Mouse (Mus musculus): ENCODE data around the gene Pex16. TPM values are rescaled to one million over a fixed set of nuclear protein-coding genes. Genes with fewer than 3 reads are reported as not detected.

The Pex16 gene
- polyA plus RNA-seq, 1 experiment from 2014 or later, result 35.7 TPM

DNA sequence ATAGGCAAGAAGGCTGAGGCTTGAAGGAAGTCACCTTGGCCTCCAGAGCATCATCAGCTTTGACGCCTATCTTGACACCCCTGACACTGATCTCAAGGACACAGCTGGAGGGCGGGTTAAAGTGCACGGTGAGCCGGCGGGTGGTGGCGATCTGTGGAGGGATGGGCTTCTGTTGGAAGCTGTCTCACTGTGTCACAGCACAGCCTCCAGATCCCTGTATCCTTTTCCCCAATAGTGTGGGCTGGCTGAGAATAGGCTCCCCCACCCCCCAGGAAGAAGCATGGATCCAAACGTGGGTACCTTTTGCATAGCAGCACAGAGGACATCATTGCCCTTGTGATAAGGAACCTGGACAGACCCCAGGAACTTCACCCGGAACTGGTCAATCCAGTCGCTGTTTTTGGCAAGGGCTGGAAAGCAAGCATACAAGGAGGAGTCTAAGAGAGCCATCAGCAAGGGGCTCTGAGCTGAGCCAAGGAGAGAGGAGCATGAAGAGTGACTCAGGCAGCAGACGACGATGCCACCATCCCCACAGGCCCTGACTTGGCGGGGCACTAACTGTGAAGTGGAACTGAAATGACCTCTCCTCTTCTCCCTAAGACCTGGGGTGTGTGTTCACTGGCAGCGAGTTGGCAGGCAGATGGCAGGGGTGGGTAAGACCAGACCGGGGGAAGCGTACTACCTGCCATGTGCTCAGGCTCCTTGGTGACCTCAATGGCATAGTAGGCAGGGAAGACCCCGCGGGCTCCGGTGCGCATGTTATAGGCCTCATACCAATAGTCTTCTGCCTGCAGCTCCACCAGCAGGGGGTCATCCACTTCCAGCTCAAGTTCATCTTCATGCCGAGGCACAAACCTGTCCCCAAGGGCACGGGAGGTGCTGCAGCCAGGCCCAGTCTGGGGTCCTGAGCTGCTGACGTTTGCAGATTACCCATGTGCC is 10.9 kb downstream of the Pex16 start:
- Histone ChIP-seq H3K4me2 (replicated peaks; ENCODE audit: low read depth, low read length) (no peak overlapping the region), H3K27ac (ENCODE audit: low read length) (no peak overlapping the region), H3K27me3 (ENCODE audit: insufficient read depth, low read length) (no peaks in the 10 kb centered on the region), H3K9me3 (ENCODE audit: low read length) (no peaks in the 10 kb centered on the region), H3K4me3 (ENCODE audit: low read length) (no peak overlapping the region), H3K9ac (replicated peaks; ENCODE audit: low read length) (no peak overlapping the region), H3K36me3 (ENCODE audit: insufficient read depth, low read length) (peaks cover 56% of the 10 kb centered on the region), H3K4me1 (ENCODE audit: insufficient read depth, low read length) (peaks cover 19% of the 10 kb centered on the region)
- WGBS, result 76% methylated on average over 22 of the region's 22 CpGs
- no peak for ATAC-seq (ENCODE audit: low FRiP score, low TSS enrichment)

DNA sequence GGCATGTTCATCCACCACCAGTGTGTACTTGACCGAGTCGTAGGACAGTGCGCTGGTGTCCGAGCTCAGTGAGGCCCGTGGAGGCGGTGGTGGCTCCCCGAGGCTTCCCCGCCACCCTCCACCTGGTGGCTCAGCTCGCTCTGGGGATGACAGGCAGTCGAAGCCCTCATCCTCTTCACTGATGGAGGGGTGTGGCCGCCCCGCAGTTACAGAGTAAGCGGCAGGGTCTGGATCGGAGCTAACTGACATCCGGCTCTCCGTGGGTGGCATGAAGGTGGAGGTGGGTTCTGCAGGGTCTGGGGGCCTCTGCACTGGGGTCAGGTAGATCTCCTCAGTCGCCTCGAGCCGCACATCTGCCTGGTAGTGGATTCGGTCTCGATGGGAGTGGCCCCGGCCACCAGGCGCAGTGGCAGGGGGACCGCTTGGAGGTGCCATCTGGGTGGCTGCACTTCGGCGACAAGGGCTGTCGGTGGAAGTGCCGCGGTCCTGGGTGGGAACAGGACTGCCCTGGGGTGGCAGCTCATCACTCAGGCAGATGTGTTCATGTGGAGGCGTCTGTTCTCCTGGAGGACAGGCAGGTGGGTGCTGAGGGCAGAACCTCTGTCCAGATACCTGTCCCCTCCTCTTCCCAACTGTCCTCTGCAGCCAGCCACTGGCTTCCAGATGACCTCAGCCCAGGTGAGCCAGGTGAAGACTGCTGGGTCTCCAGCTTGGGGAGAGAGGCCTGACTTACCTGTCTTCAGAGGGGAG is 12.5 kb downstream of the Pex16 start:
- Histone ChIP-seq H3K27ac (ENCODE audit: low read length) (no peak overlapping the region), H3K27me3 (ENCODE audit: insufficient read depth, low read length) (no peaks in the 10 kb centered on the region), H3K36me3 (ENCODE audit: insufficient read depth, low read length) (peaks cover 48% of the 10 kb centered on the region), H3K9me3 (ENCODE audit: low read length) (no peaks in the 10 kb centered on the region), H3K4me3 (ENCODE audit: low read length) (no peak overlapping the region), H3K4me2 (replicated peaks; ENCODE audit: low read depth, low read length) (no peak overlapping the region), H3K4me1 (ENCODE audit: insufficient read depth, low read length) (peaks cover 34% of the 10 kb centered on the region), H3K9ac (replicated peaks; ENCODE audit: low read length) (no peak overlapping the region)
- no peak for ATAC-seq (ENCODE audit: low FRiP score, low TSS enrichment)
- WGBS, result 87% methylated on average over 30 of the region's 30 CpGs

DNA sequence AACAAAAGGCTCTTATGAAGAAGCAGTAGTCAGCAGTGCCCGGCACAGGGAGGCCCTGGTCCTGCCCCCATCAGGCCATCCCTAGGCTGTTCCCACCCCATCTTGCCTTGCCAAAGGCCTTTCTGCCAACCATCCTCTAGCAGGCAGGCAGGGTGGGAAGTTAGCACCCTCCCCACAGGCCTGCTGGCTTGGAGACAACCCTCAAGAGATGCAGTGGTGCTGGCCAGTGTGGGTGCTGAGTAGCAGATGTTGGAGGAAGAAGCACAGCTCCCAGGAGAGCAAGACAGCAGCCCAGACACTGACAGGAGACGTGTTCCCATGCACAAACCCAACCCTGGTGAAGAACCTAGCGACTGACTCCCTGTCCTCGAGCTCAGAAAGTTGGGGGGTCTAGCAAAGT is 13.2 kb downstream of the Pex16 start:
- H3K4me2 ChIP-seq (replicated peaks; ENCODE audit: low read depth, low read length), result no peak overlapping the region

DNA sequence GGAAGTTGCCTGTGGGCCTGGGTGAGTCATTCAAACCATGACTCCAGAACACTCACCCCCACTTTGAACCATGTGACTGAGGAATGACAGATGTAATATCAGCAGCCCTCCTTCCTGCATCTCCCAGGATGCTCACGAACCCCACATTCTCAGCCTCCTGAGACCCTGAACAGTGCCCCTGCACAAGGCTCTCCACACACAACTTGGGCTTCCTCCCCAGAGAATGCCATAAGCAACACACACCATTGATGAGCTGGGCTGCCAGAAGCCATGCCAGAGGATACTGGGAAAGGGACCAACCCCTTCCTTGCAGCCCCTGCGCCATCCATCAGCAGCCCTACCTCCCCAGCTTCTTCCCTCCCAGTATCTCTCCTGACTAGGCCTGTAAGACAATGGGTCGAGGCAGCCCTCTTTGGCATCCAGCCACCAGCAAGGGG is 13.6 kb downstream of the Pex16 start:
- H3K4me1 ChIP-seq (ENCODE audit: insufficient read depth, low read length), result peaks cover 45% of the 10 kb centered on the region
- ATAC-seq (ENCODE audit: low FRiP score, low TSS enrichment), result no peak
- H3K4me2 ChIP-seq (replicated peaks; ENCODE audit: low read depth, low read length), result peak overlapping the region; percentile 70
- no peaks in the 10 kb centered on the region for H3K27me3 ChIP-seq (ENCODE audit: insufficient read depth, low read length)
- H3K27ac ChIP-seq (ENCODE audit: low read length), result no peak overlapping the region
- H3K9ac ChIP-seq (replicated peaks; ENCODE audit: low read length), result peak overlapping the region; percentile 75
- no peaks in the 10 kb centered on the region for H3K9me3 ChIP-seq (ENCODE audit: low read length)
- peak overlapping the region; percentile 79 for H3K4me3 ChIP-seq (ENCODE audit: low read length)
- peaks cover 39% of the 10 kb centered on the region for H3K36me3 ChIP-seq (ENCODE audit: insufficient read depth, low read length)
- WGBS, result 47% methylated on average over 3 of the region's 3 CpGs

More for the DNA sequence above, 13.2 kb downstream of the Pex16 start:
- whole genome bisulfite sequencing, result 86% methylated on average over 4 of the region's 4 CpGs
- no peak for ATAC-seq (ENCODE audit: low FRiP score, low TSS enrichment)
- Histone ChIP-seq H3K9me3 (ENCODE audit: low read length) (no peaks in the 10 kb centered on the region), H3K36me3 (ENCODE audit: insufficient read depth, low read length) (peaks cover 43% of the 10 kb centered on the region), H3K4me1 (ENCODE audit: insufficient read depth, low read length) (peaks cover 40% of the 10 kb centered on the region), H3K9ac (replicated peaks; ENCODE audit: low read length) (peak overlapping the region; percentile 29; the same call in 1 of the 2 replicates), H3K4me3 (ENCODE audit: low read length) (no peak overlapping the region), H3K27ac (ENCODE audit: low read length) (no peak overlapping the region), H3K27me3 (ENCODE audit: insufficient read depth, low read length) (no peaks in the 10 kb centered on the region)

DNA sequence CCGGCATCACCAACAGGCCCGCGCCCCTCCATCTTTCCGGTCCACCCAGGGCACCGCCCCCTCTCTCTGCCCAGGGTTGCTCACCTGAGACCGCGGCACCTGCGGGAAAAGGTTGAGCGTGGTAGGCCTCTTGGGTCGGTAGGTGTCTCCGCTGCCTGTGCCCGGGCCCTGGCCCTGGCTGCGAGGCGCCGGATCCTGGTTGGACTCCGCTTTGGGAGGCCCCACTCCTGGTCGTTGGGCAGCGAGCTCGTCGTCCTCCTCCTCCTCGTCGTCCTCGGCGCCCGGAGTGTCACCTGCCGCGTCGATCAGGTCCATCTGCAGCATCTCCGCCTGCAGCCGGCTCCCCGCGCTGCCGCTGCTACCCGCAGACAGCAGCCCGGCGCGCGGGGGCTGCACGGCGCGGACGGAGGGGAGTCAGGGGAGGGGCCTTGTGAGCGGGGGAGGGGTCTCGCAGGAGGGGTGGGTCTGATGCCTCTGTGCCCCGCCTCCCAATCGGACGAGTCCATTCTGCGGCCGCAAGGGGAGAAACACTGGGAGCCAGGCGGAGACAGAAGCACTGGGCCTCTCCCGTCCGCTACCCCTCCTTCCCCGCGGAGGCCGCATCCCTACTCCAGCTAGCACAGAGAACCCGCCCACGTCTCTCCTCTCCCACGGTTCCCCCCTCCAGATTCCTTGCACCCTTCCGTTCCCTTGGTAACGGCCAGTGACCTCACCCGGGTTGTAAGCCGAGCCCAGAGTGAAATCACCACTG is 14.6 kb downstream of the Pex16 start:
- Histone ChIP-seq H3K27ac (ENCODE audit: low read length) (peak overlapping the region; percentile 84), H3K9ac (replicated peaks; ENCODE audit: low read length) (peak overlapping the region; percentile 75), H3K4me2 (replicated peaks; ENCODE audit: low read depth, low read length) (peak overlapping the region; percentile 70), H3K36me3 (ENCODE audit: insufficient read depth, low read length) (peaks cover 31% of the 10 kb centered on the region), H3K4me1 (ENCODE audit: insufficient read depth, low read length) (peaks cover 46% of the 10 kb centered on the region), H3K27me3 (ENCODE audit: insufficient read depth, low read length) (no peaks in the 10 kb centered on the region), H3K9me3 (ENCODE audit: low read length) (no peaks in the 10 kb centered on the region), H3K4me3 (ENCODE audit: low read length) (peak overlapping the region; percentile 79)
- WGBS, result under 1% methylated on average over 51 of the region's 62 CpGs
- peak; percentile 92 for ATAC-seq (ENCODE audit: low FRiP score, low TSS enrichment)

DNA sequence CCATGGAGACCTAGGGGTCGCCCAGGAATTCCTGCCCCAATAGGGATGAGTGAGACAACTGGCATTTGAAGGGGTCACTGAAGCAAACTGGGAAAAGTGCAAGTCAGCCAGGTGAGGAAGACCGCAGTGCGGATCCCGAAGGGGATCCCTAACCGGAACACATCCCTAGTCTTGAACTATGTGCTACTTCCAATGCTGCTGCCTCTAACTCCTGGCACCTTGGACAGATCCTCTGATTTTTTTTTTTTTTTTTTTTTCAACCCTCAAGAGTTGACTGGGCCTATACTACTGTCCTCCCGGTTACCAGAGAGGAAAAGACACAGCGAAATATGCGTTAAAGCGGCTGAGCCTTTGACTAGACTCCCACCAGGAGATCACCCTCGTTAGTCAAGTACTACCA is 15.2 kb downstream of the Pex16 start:
- Histone ChIP-seq H3K4me1 (ENCODE audit: insufficient read depth, low read length) (peaks cover 46% of the 10 kb centered on the region), H3K4me3 (ENCODE audit: low read length) (peak overlapping the region; percentile 79), H3K9me3 (ENCODE audit: low read length) (no peaks in the 10 kb centered on the region), H3K4me2 (replicated peaks; ENCODE audit: low read depth, low read length) (peak overlapping the region; percentile 70), H3K27ac (ENCODE audit: low read length) (peak overlapping the region; percentile 84), H3K36me3 (ENCODE audit: insufficient read depth, low read length) (peaks cover 25% of the 10 kb centered on the region), H3K27me3 (ENCODE audit: insufficient read depth, low read length) (no peaks in the 10 kb centered on the region), H3K9ac (replicated peaks; ENCODE audit: low read length) (peak overlapping the region; percentile 75; the same call in 1 of the 2 replicates)
- ATAC-seq (ENCODE audit: low FRiP score, low TSS enrichment), result peak; percentile 7; the same call in 1 of the 2 replicates
- 2% methylated on average over 10 of the region's 10 CpGs for WGBS

DNA sequence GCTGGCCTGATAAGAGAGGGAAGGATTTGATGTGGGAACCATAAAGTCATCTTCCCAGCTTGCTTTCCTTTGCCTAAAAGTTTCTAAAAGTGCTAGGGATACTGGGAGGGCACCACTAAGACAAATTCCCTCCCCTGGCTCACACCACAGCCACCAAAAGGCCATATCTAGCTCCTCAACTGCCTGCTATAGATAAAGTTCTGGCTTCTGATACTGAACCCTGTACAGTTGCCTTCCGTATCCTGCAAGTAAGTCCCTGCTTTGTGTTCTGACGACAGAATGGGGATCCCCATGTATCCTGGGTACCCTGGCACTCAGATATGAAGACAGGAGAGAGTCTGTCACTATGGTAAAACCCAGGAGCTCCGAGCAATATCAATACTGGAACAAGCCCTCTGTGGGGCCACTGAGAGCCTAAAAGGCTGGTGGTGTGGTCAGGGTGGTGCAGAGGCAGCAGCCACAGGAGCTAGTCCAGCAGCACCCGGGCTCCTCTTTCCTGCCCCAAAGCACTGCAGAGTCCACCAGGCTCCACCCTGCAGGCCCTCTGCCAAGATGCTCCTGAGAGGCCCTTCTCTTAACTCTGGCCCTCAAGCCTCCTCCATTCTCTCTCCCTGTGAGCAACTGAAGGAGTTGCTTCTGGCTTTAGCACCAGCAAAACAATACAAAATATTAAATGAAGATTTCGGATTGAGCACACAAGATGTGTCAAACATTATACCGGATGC is 15.9 kb downstream of the Pex16 start:
- H3K4me1 ChIP-seq (ENCODE audit: insufficient read depth, low read length), result peaks cover 46% of the 10 kb centered on the region
- no peak overlapping the region for H3K4me3 ChIP-seq (ENCODE audit: low read length)
- H3K9ac ChIP-seq (replicated peaks; ENCODE audit: low read length), result no peak overlapping the region
- no peaks in the 10 kb centered on the region for H3K9me3 ChIP-seq (ENCODE audit: low read length)
- no peak overlapping the region for H3K4me2 ChIP-seq (replicated peaks; ENCODE audit: low read depth, low read length)
- H3K27ac ChIP-seq (ENCODE audit: low read length), result no peak overlapping the region
- H3K36me3 ChIP-seq (ENCODE audit: insufficient read depth, low read length), result peaks cover 20% of the 10 kb centered on the region
- no peaks in the 10 kb centered on the region for H3K27me3 ChIP-seq (ENCODE audit: insufficient read depth, low read length)
- 75% methylated on average over 6 of the region's 6 CpGs for WGBS
- no peak for ATAC-seq (ENCODE audit: low FRiP score, low TSS enrichment)

DNA sequence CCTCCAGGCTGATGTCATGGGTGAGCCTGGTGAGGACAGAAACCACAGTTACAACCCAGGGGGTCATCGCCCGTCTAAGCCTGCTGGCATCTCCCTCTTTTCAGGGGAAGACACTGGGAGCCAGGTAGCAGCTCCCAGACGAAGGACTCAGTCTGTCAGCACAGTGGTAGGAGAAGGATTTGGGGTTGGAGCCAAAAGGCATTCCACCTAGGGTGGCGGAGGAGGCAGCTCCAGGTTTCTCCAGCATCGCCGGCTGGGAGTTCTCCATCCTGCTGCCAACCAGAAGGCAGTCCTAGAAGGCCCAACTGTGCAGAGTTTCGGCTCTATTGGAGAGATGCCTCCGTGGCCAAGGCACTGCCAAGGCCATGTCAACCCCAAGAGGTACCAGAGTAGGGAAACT is 16.6 kb downstream of the Pex16 start:
- Histone ChIP-seq H3K4me3 (ENCODE audit: low read length) (peak overlapping the region; percentile 46; the same call in 1 of the 2 replicates), H3K27me3 (ENCODE audit: insufficient read depth, low read length) (no peaks in the 10 kb centered on the region), H3K4me1 (ENCODE audit: insufficient read depth, low read length) (peaks cover 46% of the 10 kb centered on the region), H3K36me3 (ENCODE audit: insufficient read depth, low read length) (peaks cover 12% of the 10 kb centered on the region), H3K9me3 (ENCODE audit: low read length) (no peaks in the 10 kb centered on the region), H3K4me2 (replicated peaks; ENCODE audit: low read depth, low read length) (peak overlapping the region; percentile 64; the same call in 1 of the 2 replicates), H3K9ac (replicated peaks; ENCODE audit: low read length) (0 out of 2 replicates have a peak overlapping the region, but pooled peaks have one; percentile 67), H3K27ac (ENCODE audit: low read length) (no peak overlapping the region)
- ATAC-seq (ENCODE audit: low FRiP score, low TSS enrichment), result no peak
- WGBS, result 77% methylated on average over 8 of the region's 8 CpGs

All from kidney, embryonic 16.5 days (tissue).